Mouse (Mus musculus) T-helper 1 cell (primary cell): ENCODE data around the gene Nbr1.
"Not testable (repeated sequence)": the region's sequence is repeated elsewhere in the genome, so short reads cannot be mapped to it uniquely, and the experiment has no call there.

Source experiments
- in situ Hi-C: fragments of 300-600 bp; cut with MboI, MseI; formaldehyde crosslinking; loops from one replicate; pipeline ENCODE4 v1.15.1; 2025; ENCODE audit warnings: high pct_unique_total_duplicates

Nbr1 gene

GRCm38 (mm10) chr11:101620022-101620655 lies 68.2 kb downstream of the Nbr1 start:
- in situ Hi-C loops = not testable (repeated sequence)

- in situ Hi-C loops = no loop called here
Observed at GRCm38 (mm10) chr11:101626649-101626994, 74.7 kb downstream of the Nbr1 start.

- in situ Hi-C loops = no loop called here
Observed at GRCm38 (mm10) chr11:101626995-101627856, 75.3 kb downstream of the Nbr1 start, which contains the start of gene Rdm1. Gene Rdm1 (plus strand): TSS chr11:101627195.

- in situ Hi-C loops = no loop called here
Observed at GRCm38 (mm10) chr11:101627857-101628559, 76.1 kb downstream of the Nbr1 start.

GRCm38 (mm10) chr11:101628733-101629417 lies 76.9 kb downstream of the Nbr1 start:
- in situ Hi-C loops = not testable (repeated sequence)
